Mouse (Mus musculus): Measurements from ENCODE around the gene Btbd7. TPM values are rescaled to one million over a fixed set of nuclear protein-coding genes. Genes with fewer than 3 reads are reported as not detected.
A peak's percentile ranks its signal among the peaks of the same experiment; 100 is the strongest.

The Btbd7 gene
- polyA plus RNA-seq, 1 experiment = 6.9 TPM

- TF ChIP-seq USF1 (IDR thresholded peaks at IDR 0.05; ENCODE audit: low read depth) = no peak
- TF ChIP-seq POLR2AphosphoS2 (IDR thresholded peaks at IDR 0.05; ENCODE audit: insufficient read length, low read depth) = no peak
- no peak for TF ChIP-seq E2F4 (IDR thresholded peaks at IDR 0.05; ENCODE audit: insufficient read depth)
- TF ChIP-seq REST (IDR thresholded peaks at IDR 0.05; ENCODE audit: insufficient read depth, insufficient read length) = no peak
- TF ChIP-seq MYOG (IDR thresholded peaks at IDR 0.05; ENCODE audit: control insufficient read depth in 1 of 3, insufficient read depth in 1 of 3, insufficient read length in 2 of 3, low read depth in 2 of 3) = no peak
- no peak for TF ChIP-seq POLR2A (IDR thresholded peaks at IDR 0.05; ENCODE audit: insufficient read length, low read depth)
- no peak for TF ChIP-seq SRF (IDR thresholded peaks at IDR 0.05; ENCODE audit: control insufficient read depth, insufficient read length, low read depth)
- Histone ChIP-seq H3K4me3 (peak overlapping the region; percentile 49), H3K36me3 (ENCODE audit: control insufficient read depth, insufficient read depth) (no peaks in the 10 kb centered on the region), H3K27me3 (ENCODE audit: control insufficient read depth, insufficient read depth, insufficient read length) (no peaks in the 10 kb centered on the region), H3K4me2 (ENCODE audit: low read depth) (peak overlapping the region; percentile 93), H3K79me2 (ENCODE audit: control insufficient read depth, insufficient read depth) (peaks cover 50% of the 10 kb centered on the region), H3ac (ENCODE audit: control insufficient read depth, insufficient read length) (no peak overlapping the region)
Measured at GRCm38 (mm10) chr12:102744839-102745238, 133.4 kb downstream of the Btbd7 start.

- H3K36me3 ChIP-seq (ENCODE audit: control insufficient read depth, insufficient read depth) = no peaks in the 10 kb centered on the region
- H3K27me3 ChIP-seq (ENCODE audit: control insufficient read depth, insufficient read depth, insufficient read length) = no peaks in the 10 kb centered on the region
- peaks cover 42% of the 10 kb centered on the region for H3K79me2 ChIP-seq (ENCODE audit: control insufficient read depth, insufficient read depth)
- peak within 1 kb of the TSS; percentile 93 for H3K4me2 ChIP-seq (ENCODE audit: low read depth)
- peak within 1 kb of the TSS; percentile 49 for H3K4me3 ChIP-seq
- TF ChIP-seq CEBPB (IDR thresholded peaks at IDR 0.05; ENCODE audit: insufficient read depth, poor library complexity, severe bottlenecking) (no peak), MYOG (IDR thresholded peaks at IDR 0.05; ENCODE audit: control insufficient read depth in 1 of 3, insufficient read depth in 1 of 3, insufficient read length in 2 of 3, low read depth in 2 of 3) (no peak), MAX (IDR thresholded peaks at IDR 0.05; ENCODE audit: low read depth) (no peak), TCF12 (IDR thresholded peaks at IDR 0.05; ENCODE audit: insufficient read depth, poor library complexity, severe bottlenecking) (no peak), MYOD1 (IDR thresholded peaks at IDR 0.05; ENCODE audit: control insufficient read depth in 1 of 3, insufficient read length in 2 of 3, low read depth in 2 of 3) (peak in 1 of 3 experiments; percentile 3), E2F4 (IDR thresholded peaks at IDR 0.05; ENCODE audit: insufficient read depth) (peak; percentile 51), USF1 (IDR thresholded peaks at IDR 0.05; ENCODE audit: low read depth) (no peak), TCF3 (IDR thresholded peaks at IDR 0.05; ENCODE audit: insufficient read length, low read depth) (no peak), POLR2AphosphoS2 (IDR thresholded peaks at IDR 0.05; ENCODE audit: insufficient read length, low read depth) (peak; percentile 87), REST (IDR thresholded peaks at IDR 0.05; ENCODE audit: insufficient read depth, insufficient read length) (no peak), SRF (IDR thresholded peaks at IDR 0.05; ENCODE audit: control insufficient read depth, insufficient read length, low read depth) (no peak), POLR2A (IDR thresholded peaks at IDR 0.05; ENCODE audit: insufficient read length, low read depth) (peak; percentile 79)
- H3ac ChIP-seq (ENCODE audit: control insufficient read depth, insufficient read length) = peak within 1 kb of the TSS; percentile 45
Measured at GRCm38 (mm10) chr12:102743589-102744574, 134.4 kb downstream of the Btbd7 start, which contains the start of the genes Moap1 and Tmem251. Moap1 (minus strand) TSS chr12:102743661. Tmem251 (plus strand) TSS chr12:102743762.

GRCm38 (mm10) chr12:102743036-102743588, 135.2 kb downstream of the Btbd7 start:
- peaks cover 34% of the 10 kb centered on the region for H3K79me2 ChIP-seq (ENCODE audit: control insufficient read depth, insufficient read depth)
- H3K4me2 ChIP-seq (ENCODE audit: low read depth) = peak overlapping the region; percentile 91
- TF ChIP-seq USF1 (IDR thresholded peaks at IDR 0.05; ENCODE audit: low read depth) (no peak), POLR2A (IDR thresholded peaks at IDR 0.05; ENCODE audit: insufficient read length, low read depth) (no peak), CEBPB (IDR thresholded peaks at IDR 0.05; ENCODE audit: insufficient read depth, poor library complexity, severe bottlenecking) (no peak), MYOG (IDR thresholded peaks at IDR 0.05; ENCODE audit: control insufficient read depth in 1 of 3, insufficient read depth in 1 of 3, insufficient read length in 2 of 3, low read depth in 2 of 3) (no peak), MAX (IDR thresholded peaks at IDR 0.05; ENCODE audit: low read depth) (no peak), TCF3 (IDR thresholded peaks at IDR 0.05; ENCODE audit: insufficient read length, low read depth) (no peak), POLR2AphosphoS2 (IDR thresholded peaks at IDR 0.05; ENCODE audit: insufficient read length, low read depth) (no peak), SRF (IDR thresholded peaks at IDR 0.05; ENCODE audit: control insufficient read depth, insufficient read length, low read depth) (no peak), MYOD1 (IDR thresholded peaks at IDR 0.05; ENCODE audit: control insufficient read depth in 1 of 3, insufficient read length in 2 of 3, low read depth in 2 of 3) (no peak), E2F4 (IDR thresholded peaks at IDR 0.05; ENCODE audit: insufficient read depth) (no peak), TCF12 (IDR thresholded peaks at IDR 0.05; ENCODE audit: insufficient read depth, poor library complexity, severe bottlenecking) (no peak), REST (IDR thresholded peaks at IDR 0.05; ENCODE audit: insufficient read depth, insufficient read length) (no peak)
- H3K4me3 ChIP-seq = peak overlapping the region; percentile 49
- H3ac ChIP-seq (ENCODE audit: control insufficient read depth, insufficient read length) = peak overlapping the region; percentile 45
- no peaks in the 10 kb centered on the region for H3K36me3 ChIP-seq (ENCODE audit: control insufficient read depth, insufficient read depth)
- no peaks in the 10 kb centered on the region for H3K27me3 ChIP-seq (ENCODE audit: control insufficient read depth, insufficient read depth, insufficient read length)

DNA sequence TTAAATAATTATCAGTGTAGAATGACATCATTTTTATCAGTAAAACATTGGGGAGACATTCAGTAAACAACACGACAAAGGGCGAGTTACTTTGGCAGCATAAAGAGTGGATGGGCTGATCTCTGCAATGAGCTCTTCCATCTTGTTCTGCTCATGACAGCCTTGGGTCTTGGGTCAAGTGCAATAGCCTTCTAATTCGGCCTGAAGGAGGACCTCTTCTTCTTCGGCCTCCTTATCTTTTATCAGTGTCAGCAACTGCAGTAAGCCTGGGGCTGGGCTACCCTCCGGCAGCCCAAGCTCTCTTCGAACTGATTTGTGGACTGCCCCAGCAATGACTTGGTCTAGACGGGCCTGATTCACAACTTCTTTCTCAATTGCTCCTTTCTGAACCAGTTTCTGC, 136.2 kb downstream of the Btbd7 start:
- no peak for TF ChIP-seq TCF12 (IDR thresholded peaks at IDR 0.05; ENCODE audit: insufficient read depth, poor library complexity, severe bottlenecking)
- TF ChIP-seq TCF3 (IDR thresholded peaks at IDR 0.05; ENCODE audit: insufficient read length, low read depth) = no peak
- TF ChIP-seq USF1 (IDR thresholded peaks at IDR 0.05; ENCODE audit: low read depth) = no peak
- no peak for TF ChIP-seq E2F4 (IDR thresholded peaks at IDR 0.05; ENCODE audit: insufficient read depth)
- TF ChIP-seq POLR2AphosphoS2 (IDR thresholded peaks at IDR 0.05; ENCODE audit: insufficient read length, low read depth) = no peak
- TF ChIP-seq CEBPB (IDR thresholded peaks at IDR 0.05; ENCODE audit: insufficient read depth, poor library complexity, severe bottlenecking) = no peak
- TF ChIP-seq MAX (IDR thresholded peaks at IDR 0.05; ENCODE audit: low read depth) = no peak
- no peak for TF ChIP-seq POLR2A (IDR thresholded peaks at IDR 0.05; ENCODE audit: insufficient read length, low read depth)
- TF ChIP-seq REST (IDR thresholded peaks at IDR 0.05; ENCODE audit: insufficient read depth, insufficient read length) = no peak
- no peak for TF ChIP-seq MYOD1 (IDR thresholded peaks at IDR 0.05; ENCODE audit: control insufficient read depth in 1 of 3, insufficient read length in 2 of 3, low read depth in 2 of 3)
- TF ChIP-seq MYOG (IDR thresholded peaks at IDR 0.05; ENCODE audit: control insufficient read depth in 1 of 3, insufficient read depth in 1 of 3, insufficient read length in 2 of 3, low read depth in 2 of 3) = no peak
- no peak for TF ChIP-seq SRF (IDR thresholded peaks at IDR 0.05; ENCODE audit: control insufficient read depth, insufficient read length, low read depth)

More for the DNA sequence above, 136.2 kb downstream of the Btbd7 start:
- H3K79me2 ChIP-seq (ENCODE audit: control insufficient read depth, insufficient read depth) = peaks cover 32% of the 10 kb centered on the region
- H3ac ChIP-seq (ENCODE audit: control insufficient read depth, insufficient read length) = no peak overlapping the region
- H3K36me3 ChIP-seq (ENCODE audit: control insufficient read depth, insufficient read depth) = no peaks in the 10 kb centered on the region
- no peaks in the 10 kb centered on the region for H3K27me3 ChIP-seq (ENCODE audit: control insufficient read depth, insufficient read depth, insufficient read length)
- no peak overlapping the region for H3K4me3 ChIP-seq
- H3K4me2 ChIP-seq (ENCODE audit: low read depth) = no peak overlapping the region
